Mouse (Mus musculus) regulatory T cell (primary cell): ENCODE measurements around the gene Pnmal1.

Experiments used
- in situ Hi-C: fragments of 300-600 bp; cut with MboI, MseI; formaldehyde crosslinking; loops from one replicate; pipeline ENCODE4 v1.15.1; 2025; ENCODE audit warnings: high pct_unique_total_duplicates

Gene Pnmal1

GRCm38 (mm10) chr7:16995345-16995744 lies 35.9 kb downstream of the Pnmal1 start:
- in situ Hi-C loops = loop anchor here (5.0 kb wide), 1 partner anchor 43 kb away; no protein-coding TSS in a partner anchor

GRCm38 (mm10) chr7:16999233-16999632 lies 39.8 kb downstream of the Pnmal1 start:
- in situ Hi-C loops = loop anchor here (5.0 kb wide), 1 partner anchor 47 kb away; no protein-coding TSS in a partner anchor

- in situ Hi-C loops = loop anchor here (5.0 kb wide), 1 partner anchor 47 kb away; no protein-coding TSS in a partner anchor
Measured at GRCm38 (mm10) chr7:16999650-17000049, 40.2 kb downstream of the Pnmal1 start.

- in situ Hi-C loops = no loop called here
Measured at GRCm38 (mm10) chr7:17002375-17003195, 43.1 kb downstream of the Pnmal1 start.

- in situ Hi-C loops = no loop called here
Measured at GRCm38 (mm10) chr7:17003230-17003960, 43.9 kb downstream of the Pnmal1 start.

GRCm38 (mm10) chr7:17004716-17005115 lies 45.2 kb downstream of the Pnmal1 start:
- in situ Hi-C loops = no loop called here

- in situ Hi-C loops = no loop called here
Measured at GRCm38 (mm10) chr7:17007300-17007699, 47.8 kb downstream of the Pnmal1 start.

GRCm38 (mm10) chr7:17009326-17010009 lies 50.0 kb downstream of the Pnmal1 start:
- in situ Hi-C loops = no loop called here

GRCm38 (mm10) chr7:17010010-17010347 lies 50.5 kb downstream of the Pnmal1 start:
- in situ Hi-C loops = no loop called here

GRCm38 (mm10) chr7:17011909-17012590 lies 52.6 kb downstream of the Pnmal1 start:
- in situ Hi-C loops = no loop called here
